Mouse (Mus musculus) embryo, embryonic 10 days (tissue): Measurements from ENCODE around the gene Plekhm3.

ENCODE experiments used
- DNase-seq: peaks from one replicate; pipeline ENCODE4 v3.0.0-alpha.2; 2015; ENCODE audit warnings: low spot score

Plekhm3 gene

GRCm38 (mm10) chr1:64773305-64773704, 183.3 kb downstream of the Plekhm3 start:
- DNase-seq, result no peak

DNA sequence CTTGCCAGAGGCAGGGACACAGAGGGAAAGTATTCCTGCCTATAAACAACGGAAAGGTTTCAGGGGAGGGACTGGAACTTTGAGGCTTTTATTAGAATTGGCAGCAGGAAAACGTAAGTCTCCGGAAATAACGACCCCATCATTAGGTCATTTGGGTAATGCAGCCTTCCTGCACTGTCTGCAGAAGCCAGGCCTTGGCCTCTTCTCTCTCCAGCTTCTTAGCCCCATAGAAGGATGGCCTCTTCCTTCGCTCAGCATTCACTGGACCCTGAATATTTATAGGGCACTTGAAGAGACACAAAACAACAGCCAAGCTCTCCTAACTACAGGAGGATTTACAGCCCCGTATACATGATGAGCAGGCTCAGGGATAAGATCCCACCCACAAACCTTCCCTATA, 186.5 kb downstream of the Plekhm3 start:
- no peak for DNase-seq

GRCm38 (mm10) chr1:64761646-64762045, 195.0 kb downstream of the Plekhm3 start:
- DNase-seq, result no peak

DNA sequence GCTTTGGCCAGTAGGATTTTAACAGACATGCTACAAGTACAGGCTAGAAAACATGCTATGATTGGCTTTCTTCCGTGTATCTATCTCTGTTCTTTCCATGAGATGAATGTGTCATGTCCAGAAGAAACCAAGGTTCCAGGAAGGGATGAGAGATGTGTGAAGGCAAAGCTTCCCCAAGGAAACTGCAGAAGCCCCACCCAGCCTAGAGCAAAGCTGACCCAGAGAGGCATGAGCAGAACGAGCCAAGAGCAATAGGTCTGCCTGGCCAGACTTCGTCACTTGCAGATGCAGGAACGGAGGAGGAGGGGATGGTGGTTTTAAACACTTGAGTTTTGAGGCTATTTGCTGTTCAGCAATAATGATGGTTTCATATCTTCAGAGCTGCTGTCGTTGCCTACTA, 198.9 kb downstream of the Plekhm3 start:
- DNase-seq, result no peak

- no peak for DNase-seq
Observed at GRCm38 (mm10) chr1:64757254-64757653, 199.4 kb downstream of the Plekhm3 start.

- no peak for DNase-seq
Observed at GRCm38 (mm10) chr1:64756640-64757030, 200.0 kb downstream of the Plekhm3 start.

- DNase-seq, result no peak
Observed at GRCm38 (mm10) chr1:64755971-64756639, 200.5 kb downstream of the Plekhm3 start.

DNA sequence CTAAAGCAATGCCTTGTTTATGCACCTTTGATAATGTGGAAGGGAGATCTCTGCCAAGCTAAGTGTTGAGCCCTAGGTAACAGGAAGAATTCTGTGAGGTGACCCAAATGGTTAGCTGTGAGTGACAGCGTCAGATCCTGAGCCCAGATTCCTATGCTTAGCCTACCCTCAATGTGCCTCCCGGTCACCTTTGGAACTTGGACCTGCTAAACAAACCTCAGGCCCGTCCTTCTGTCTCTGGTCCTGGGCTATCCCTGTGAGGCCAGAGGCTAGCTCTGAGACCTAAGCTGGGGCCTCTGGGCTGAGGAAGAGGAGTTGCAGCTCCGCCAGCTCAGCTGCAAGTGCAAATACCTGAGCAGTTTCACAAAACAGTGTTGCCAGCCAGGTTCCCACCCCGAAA, 202.0 kb downstream of the Plekhm3 start:
- DNase-seq, result no peak

DNA sequence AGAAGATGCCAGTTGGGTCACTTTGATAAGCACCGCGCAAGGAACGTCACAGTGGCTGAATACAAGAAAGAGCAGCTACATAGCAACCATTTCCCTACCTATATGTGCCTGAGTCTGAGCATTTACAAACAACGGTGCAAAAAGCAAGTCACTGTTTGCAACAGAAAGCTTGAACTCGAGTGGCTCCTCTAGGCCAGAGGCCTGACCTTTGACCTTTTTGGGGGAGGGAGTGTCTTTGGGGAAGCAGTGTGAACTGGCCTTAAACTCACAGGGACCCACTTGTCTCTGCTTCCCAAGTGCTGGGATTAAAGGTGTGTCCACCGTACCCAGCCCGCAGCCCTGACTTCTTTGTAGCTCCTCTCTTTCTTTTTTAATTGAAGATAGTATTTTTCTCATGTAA, 203.0 kb downstream of the Plekhm3 start:
- DNase-seq, result peak; percentile 17

DNA sequence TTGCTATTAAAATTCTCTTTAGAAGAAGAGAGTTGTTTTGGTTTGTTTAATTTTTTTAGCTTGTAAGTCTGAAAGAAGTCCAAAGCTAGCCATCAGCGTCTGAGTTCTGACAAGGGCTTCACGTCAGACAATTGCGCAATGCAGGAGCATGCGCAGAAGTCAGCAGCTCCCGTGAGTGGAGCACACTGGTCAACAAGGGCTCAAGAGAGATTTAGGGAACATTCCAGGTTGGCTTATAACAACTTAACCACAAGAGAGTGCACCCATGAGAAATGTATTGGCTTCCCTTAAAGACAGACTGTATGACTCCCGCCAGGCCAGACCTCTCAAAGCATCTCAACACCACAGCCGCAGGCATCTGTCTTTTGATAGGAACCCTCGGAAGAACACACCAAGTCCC, 203.5 kb downstream of the Plekhm3 start:
- DNase-seq, result no peak

DNA sequence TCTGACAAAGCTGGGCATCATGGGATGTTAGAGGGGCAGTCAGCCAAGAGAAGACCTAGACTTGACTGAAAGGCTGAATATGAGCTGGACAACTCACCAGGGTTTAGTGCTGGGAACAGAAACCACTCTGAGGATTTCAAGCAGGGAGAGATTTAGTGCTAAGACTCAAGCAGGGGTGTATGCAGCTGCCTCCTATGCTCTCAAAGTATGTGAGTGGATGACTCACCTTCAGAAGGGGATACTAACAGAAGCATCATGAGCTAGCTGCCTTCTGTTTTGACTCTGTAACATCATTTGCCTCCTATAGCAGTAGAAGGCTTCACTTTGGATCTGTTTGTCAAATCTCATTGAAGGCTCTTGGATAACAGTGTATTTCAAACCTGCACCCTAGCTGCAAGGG, 212.0 kb downstream of the Plekhm3 start:
- no peak for DNase-seq

DNA sequence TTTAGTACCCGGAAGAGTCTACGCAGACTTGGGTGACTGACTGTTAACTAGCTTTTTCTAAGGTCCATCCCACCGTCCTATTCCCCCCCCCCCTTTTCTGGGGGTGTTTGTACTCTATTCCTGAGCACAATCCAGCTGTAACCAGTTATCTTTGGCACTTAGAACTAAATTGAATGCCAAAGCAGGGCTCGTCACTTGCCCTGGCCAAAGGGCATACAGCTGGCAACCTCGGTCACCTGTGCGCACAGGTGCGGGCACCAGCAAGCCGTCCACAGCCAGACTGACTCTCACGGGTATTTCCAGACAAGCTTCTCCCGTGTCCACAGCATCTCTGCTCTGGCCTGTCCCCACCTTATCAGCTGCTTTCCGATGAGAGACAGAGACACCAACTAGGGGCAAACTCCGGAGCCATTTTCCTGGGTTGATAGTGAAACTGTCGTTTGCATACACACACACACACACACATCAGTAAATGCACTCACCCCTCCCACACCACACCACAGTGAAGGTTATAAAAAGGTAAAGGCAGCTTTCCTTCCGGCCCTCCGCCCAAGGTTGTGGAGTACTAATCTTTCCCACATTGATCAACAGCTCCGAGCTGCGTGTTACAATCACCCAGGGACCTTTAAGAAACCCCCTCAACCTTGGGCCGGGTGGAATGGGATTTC, 213.7 kb downstream of the Plekhm3 start:
- DNase-seq, result no peak

GRCm38 (mm10) chr1:64738661-64739082, 218.0 kb downstream of the Plekhm3 start:
- peak; percentile 72 for DNase-seq

DNA sequence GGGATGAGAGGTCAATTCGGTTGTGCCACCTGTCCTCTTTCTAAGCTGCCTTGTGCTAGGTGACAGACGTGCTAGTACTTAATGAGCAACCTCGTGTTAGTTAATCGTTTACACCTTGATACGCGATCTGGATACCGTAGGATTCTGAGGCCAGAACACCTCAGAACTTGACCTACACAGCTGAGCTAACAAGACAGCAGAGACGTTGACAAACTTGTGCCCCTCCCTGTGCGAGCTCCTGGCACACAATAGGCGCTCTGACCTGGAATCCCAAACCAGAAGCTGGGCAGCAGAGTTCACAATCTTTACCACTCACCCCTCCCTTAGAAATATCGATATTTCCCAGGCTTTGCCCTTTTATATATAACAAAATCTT, 218.5 kb downstream of the Plekhm3 start:
- DNase-seq, result peak; percentile 45

DNA sequence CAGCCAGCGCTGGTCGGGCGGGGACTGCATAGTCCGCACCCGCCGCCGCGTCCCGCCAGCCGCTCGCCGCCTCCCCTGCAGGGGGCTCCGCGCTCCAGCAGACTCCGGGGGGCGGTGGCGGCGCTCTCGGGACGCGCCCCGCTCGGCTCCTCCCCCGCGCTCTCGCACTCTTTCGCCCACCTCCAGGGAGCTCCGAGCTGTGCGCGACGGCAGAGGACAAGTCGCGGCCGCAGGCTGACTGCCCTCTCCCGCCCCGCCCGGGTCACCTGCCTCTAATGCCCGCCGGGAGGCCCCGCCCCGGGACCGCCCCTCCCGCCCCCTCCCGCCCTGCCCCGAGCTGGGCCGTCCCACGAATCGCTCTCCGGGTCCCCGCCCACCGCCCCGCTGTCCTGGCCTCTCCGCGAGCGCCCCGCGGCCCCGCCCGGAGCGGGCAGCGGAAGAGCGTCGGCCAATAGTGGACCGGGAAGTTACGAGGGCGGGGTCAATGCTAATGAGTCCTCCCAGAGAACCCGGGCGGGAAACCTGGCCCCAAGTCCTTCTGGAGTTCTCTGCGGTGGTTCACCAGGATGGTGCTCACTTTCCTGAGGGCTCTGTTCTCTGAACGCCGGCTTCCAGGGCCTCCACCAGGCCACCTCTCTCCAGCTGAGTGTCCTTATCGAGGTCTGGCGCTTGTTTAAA, 219.0 kb downstream of the Plekhm3 start, which contains the start of gene Fzd5:
Fzd5 (minus strand) TSS at position 250 of the 678 bp plus-strand sequence.
- peak; percentile 94 for DNase-seq

GRCm38 (mm10) chr1:64736681-64737501, 219.7 kb downstream of the Plekhm3 start:
- DNase-seq, result peak; percentile 22
